Mouse (Mus musculus) intestine, embryonic 15.5 days (tissue): ENCODE measurements around the gene Crisp3. TPM values are rescaled to one million over a fixed set of nuclear protein-coding genes. Genes with fewer than 3 reads are reported as not detected.
"Not testable (repeated sequence)": the region's sequence is repeated elsewhere in the genome, so short reads cannot be mapped to it uniquely, and the experiment has no call there.

ENCODE experiments used
- ATAC-seq: fragments of 200-750 bp; cut with Nextera tagmentation; 2 replicates; pipeline ENCODE4 v1.8.0; 2017; ENCODE audit warnings: moderate TSS enrichment, moderate library complexity
- H3K27ac ChIP-seq: fragments of 300-500 bp; sonication (generic); 2 replicates; pipeline ENCODE4 v1.5.1; 2015; ENCODE audit warnings: mild to moderate bottlenecking, inconsistent platforms
- H3K27me3 ChIP-seq: fragments of 300-500 bp; sonication (generic); replicated peaks from 2 replicates; pipeline ENCODE4 v1.6.1; 2015; ENCODE audit warnings: inconsistent platforms
- H3K36me3 ChIP-seq: fragments of 300-500 bp; sonication (generic); 2 replicates; pipeline ENCODE4 v1.6.1; 2015; ENCODE audit warnings: inconsistent platforms
- H3K4me1 ChIP-seq: fragments of 300-500 bp; sonication (generic); replicated peaks from 2 replicates; pipeline ENCODE4 v1.6.1; 2015; ENCODE audit warnings: inconsistent platforms
- H3K4me2 ChIP-seq: fragments of 300-500 bp; sonication (generic); replicated peaks from 2 replicates; pipeline ENCODE4 v1.6.1; 2015; ENCODE audit warnings: mild to moderate bottlenecking, inconsistent platforms
- H3K4me3 ChIP-seq: fragments of 300-500 bp; sonication (generic); replicated peaks from 2 replicates; pipeline ENCODE4 v1.5.1; 2015; ENCODE audit warnings: inconsistent platforms
- H3K9ac ChIP-seq: fragments of 300-500 bp; sonication (generic); 2 replicates; pipeline ENCODE4 v1.6.1; 2015; ENCODE audit warnings: inconsistent platforms
- H3K9me3 ChIP-seq: fragments of 300-500 bp; sonication (generic); 2 replicates; pipeline ENCODE4 v1.6.1; 2016; ENCODE audit warnings: inconsistent platforms
- WGBS: fragments of 180-500 bp; shearing (Covaris S2); methylation state at CpG from one replicate; pipeline ENCODE4 v1.1.7; 2015; 5-methylcytosine and 5-hydroxymethylcytosine counted together
- polyA plus RNA-seq: library from polyadenylated mRNA; unstranded; fragments of >200 nt; fragmentation: Nextera tagmentation; extraction: Ambion mirVana; gene quantifications from 2 replicates; pipeline ENCODE4 v1.2.1, GENCODE M21; 2015

Gene Crisp3
- polyA plus RNA-seq = not detected in 2 replicates

- Histone ChIP-seq H3K27ac (no peak within 1 kb of the TSS), H3K9me3 (no peaks in the 10 kb centered on the region), H3K4me1 (no peaks in the 10 kb centered on the region), H3K36me3 (no peaks in the 10 kb centered on the region), H3K4me3 (no peak within 1 kb of the TSS), H3K9ac (no peak within 1 kb of the TSS), H3K27me3 (no peaks in the 10 kb centered on the region), H3K4me2 (no peak within 1 kb of the TSS)
- no peak for ATAC-seq
Measured at GRCm38 (mm10) chr17:40242135-40242534, at the start of gene Crisp3. Gene Crisp3 (minus strand): TSS chr17:40242288.

GRCm38 (mm10) chr17:40285435-40285834, 43.3 kb upstream of the Crisp3 start:
- no peak overlapping the region for H3K9ac ChIP-seq
- no peaks in the 10 kb centered on the region for H3K36me3 ChIP-seq
- no peak overlapping the region for H3K4me3 ChIP-seq
- no peak overlapping the region for H3K27ac ChIP-seq
- 74% methylated on average over 2 of the region's 2 CpGs for WGBS
- no peak for ATAC-seq
- no peaks in the 10 kb centered on the region for H3K27me3 ChIP-seq
- H3K9me3 ChIP-seq = no peaks in the 10 kb centered on the region
- H3K4me1 ChIP-seq = no peaks in the 10 kb centered on the region
- no peak overlapping the region for H3K4me2 ChIP-seq

- Histone ChIP-seq H3K9me3 (no peaks in the 10 kb centered on the region), H3K36me3 (no peaks in the 10 kb centered on the region), H3K4me2 (no peak overlapping the region), H3K9ac (no peak overlapping the region), H3K4me3 (no peak overlapping the region), H3K27me3 (no peaks in the 10 kb centered on the region), H3K4me1 (no peaks in the 10 kb centered on the region), H3K27ac (no peak overlapping the region)
- WGBS = 82% methylated on average over 1 of the region's 1 CpGs
- no peak for ATAC-seq
Measured at GRCm38 (mm10) chr17:40275519-40275918, 33.4 kb upstream of the Crisp3 start.

GRCm38 (mm10) chr17:40274906-40275470, 32.9 kb upstream of the Crisp3 start:
- no peak overlapping the region for H3K27ac ChIP-seq
- H3K9ac ChIP-seq = no peak overlapping the region
- H3K4me3 ChIP-seq = no peak overlapping the region
- WGBS = 77% methylated on average over 1 of the region's 1 CpGs
- no peaks in the 10 kb centered on the region for H3K27me3 ChIP-seq
- ATAC-seq = no peak
- H3K4me2 ChIP-seq = no peak overlapping the region
- no peaks in the 10 kb centered on the region for H3K36me3 ChIP-seq
- no peaks in the 10 kb centered on the region for H3K4me1 ChIP-seq
- H3K9me3 ChIP-seq = no peaks in the 10 kb centered on the region

- no peak overlapping the region for H3K4me3 ChIP-seq
- no peaks in the 10 kb centered on the region for H3K4me1 ChIP-seq
- no peaks in the 10 kb centered on the region for H3K9me3 ChIP-seq
- ATAC-seq = no peak
- H3K27me3 ChIP-seq = no peaks in the 10 kb centered on the region
- H3K27ac ChIP-seq = no peak overlapping the region
- WGBS = 76% methylated on average over 1 of the region's 1 CpGs
- H3K4me2 ChIP-seq = no peak overlapping the region
- no peaks in the 10 kb centered on the region for H3K36me3 ChIP-seq
- no peak overlapping the region for H3K9ac ChIP-seq
Measured at GRCm38 (mm10) chr17:40252487-40252886, 10.4 kb upstream of the Crisp3 start.

GRCm38 (mm10) chr17:40208540-40208939, 33.5 kb downstream of the Crisp3 start, which contains the start of gene Pgk2:
Gene Pgk2 (minus strand): TSS chr17:40208640.
- no peak within 1 kb of the TSS for H3K27ac ChIP-seq
- WGBS = 76% methylated on average over 4 of the region's 4 CpGs
- no peaks in the 10 kb centered on the region for H3K4me1 ChIP-seq
- no peak within 1 kb of the TSS for H3K4me2 ChIP-seq
- no peaks in the 10 kb centered on the region for H3K27me3 ChIP-seq
- ATAC-seq = no peak
- no peak within 1 kb of the TSS for H3K4me3 ChIP-seq
- H3K9ac ChIP-seq = no peak within 1 kb of the TSS
- no peaks in the 10 kb centered on the region for H3K36me3 ChIP-seq
- no peaks in the 10 kb centered on the region for H3K9me3 ChIP-seq

- H3K27ac ChIP-seq, H3K4me2 ChIP-seq, ATAC-seq: not testable (repeated sequence)
Measured at GRCm38 (mm10) chr17:40201803-40202202, 40.3 kb downstream of the Crisp3 start.

GRCm38 (mm10) chr17:40190192-40190591, 51.9 kb downstream of the Crisp3 start:
- not testable (repeated sequence) for H3K36me3 ChIP-seq, H3K9ac ChIP-seq, ATAC-seq, H3K4me1 ChIP-seq, H3K27ac ChIP-seq, H3K4me2 ChIP-seq, H3K27me3 ChIP-seq, H3K4me3 ChIP-seq, H3K9me3 ChIP-seq
- 74% methylated on average over 4 of the region's 4 CpGs for WGBS

More at GRCm38 (mm10) chr17:40201803-40202202, 40.3 kb downstream of the Crisp3 start:
- H3K36me3 ChIP-seq, H3K4me3 ChIP-seq, H3K4me1 ChIP-seq, H3K9me3 ChIP-seq, H3K27me3 ChIP-seq, H3K9ac ChIP-seq: not testable (repeated sequence)

Other genes with a start within 250 kb of the Crisp3 start
- not detected in 2 replicates for gene AC192777.2, start 146.8 kb downstream of the Crisp3 start, polyA plus RNA-seq
- not detected in 2 replicates for gene Pgk2, start 33.6 kb downstream of the Crisp3 start, polyA plus RNA-seq
- gene Crisp1, start 76.9 kb upstream of the Crisp3 start, polyA plus RNA-seq = not detected in 2 replicates